Mouse (Mus musculus) urinary bladder, adult 2 months (tissue): ENCODE results near the gene Gm49320. TPM values are rescaled to one million over a fixed set of nuclear protein-coding genes. Genes with fewer than 3 reads are reported as not detected.
"Not testable (repeated sequence)": the region's sequence is repeated elsewhere in the genome, so short reads cannot be mapped to it uniquely, and the experiment has no call there.

Experiments
- DNase-seq: peaks from one replicate; pipeline ENCODE4 v3.0.0; 2022; ENCODE audit warnings: low spot score
- polyA plus RNA-seq: library from polyadenylated mRNA; depleted of rRNA; stranded (reverse); fragments of >200 nt; gene quantifications from 2 replicates; pipeline ENCODE4 v1.2.3, GENCODE M21; 2012

Gene Gm49320
- polyA plus RNA-seq, 1 experiment, result 4.3 TPM

GRCm38 (mm10) chr8:4226739-4227347, 11.8 kb upstream of the Gm49320 start, which contains the start of gene Lrrc8e:
Gene Lrrc8e, plus strand, starts transcription at chr8:4226827.
- DNase-seq, result no peak

- no peak for DNase-seq
Measured at GRCm38 (mm10) chr8:4227919-4228318, 10.7 kb upstream of the Gm49320 start.

- DNase-seq, result no peak
Measured at GRCm38 (mm10) chr8:4229784-4230183, 8.9 kb upstream of the Gm49320 start.

- no peak for DNase-seq
Measured at GRCm38 (mm10) chr8:4230612-4231351, 7.9 kb upstream of the Gm49320 start.

- DNase-seq, result no peak
Measured at GRCm38 (mm10) chr8:4237814-4238433, 741 bp upstream of the Gm49320 start.

GRCm38 (mm10) chr8:4239193-4239890, 677 bp downstream of the Gm49320 start:
- DNase-seq, result no peak

GRCm38 (mm10) chr8:4245061-4245460, 6.4 kb downstream of the Gm49320 start:
- no peak for DNase-seq

- peak; percentile 20 for DNase-seq
Measured at GRCm38 (mm10) chr8:4245737-4246136, 7.1 kb downstream of the Gm49320 start.

- DNase-seq, result no peak
Measured at GRCm38 (mm10) chr8:4247241-4247640, 8.6 kb downstream of the Gm49320 start.

GRCm38 (mm10) chr8:4247951-4248540, 9.4 kb downstream of the Gm49320 start, which contains the start of gene Tgfbr3l:
Gene Tgfbr3l, plus strand, starts transcription at chr8:4248214.
- DNase-seq, result no peak

- DNase-seq, result no peak
Measured at GRCm38 (mm10) chr8:4249213-4249612, 10.5 kb downstream of the Gm49320 start.

- DNase-seq, result peak; percentile 64
Measured at GRCm38 (mm10) chr8:4250306-4250970, 11.8 kb downstream of the Gm49320 start.

- no peak for DNase-seq
Measured at GRCm38 (mm10) chr8:4252116-4252760, 13.6 kb downstream of the Gm49320 start.

GRCm38 (mm10) chr8:4252934-4253841, 14.5 kb downstream of the Gm49320 start, which contains the start of gene Snapc2:
Gene Snapc2, plus strand, starts transcription at chr8:4253080.
- DNase-seq, result peak; percentile 96

GRCm38 (mm10) chr8:4254001-4254400, 15.3 kb downstream of the Gm49320 start:
- DNase-seq, result no peak

GRCm38 (mm10) chr8:4255471-4255870, 16.8 kb downstream of the Gm49320 start:
- DNase-seq, result not testable (repeated sequence)

- no peak for DNase-seq
Measured at GRCm38 (mm10) chr8:4256911-4257310, 18.2 kb downstream of the Gm49320 start.

- no peak for DNase-seq
Measured at GRCm38 (mm10) chr8:4257350-4257749, 18.7 kb downstream of the Gm49320 start.

- DNase-seq, result peak; percentile 72
Measured at GRCm38 (mm10) chr8:4258233-4258632, 19.6 kb downstream of the Gm49320 start.

GRCm38 (mm10) chr8:4258678-4259077, 20.0 kb downstream of the Gm49320 start:
- DNase-seq, result no peak
